Mouse (Mus musculus): ENCODE measurements around the gene Nudc. TPM values are rescaled to one million over a fixed set of nuclear protein-coding genes. Genes with fewer than 3 reads are reported as not detected.

The Nudc gene
- polyA plus RNA-seq, 1 experiment, result 51.9 TPM

DNA sequence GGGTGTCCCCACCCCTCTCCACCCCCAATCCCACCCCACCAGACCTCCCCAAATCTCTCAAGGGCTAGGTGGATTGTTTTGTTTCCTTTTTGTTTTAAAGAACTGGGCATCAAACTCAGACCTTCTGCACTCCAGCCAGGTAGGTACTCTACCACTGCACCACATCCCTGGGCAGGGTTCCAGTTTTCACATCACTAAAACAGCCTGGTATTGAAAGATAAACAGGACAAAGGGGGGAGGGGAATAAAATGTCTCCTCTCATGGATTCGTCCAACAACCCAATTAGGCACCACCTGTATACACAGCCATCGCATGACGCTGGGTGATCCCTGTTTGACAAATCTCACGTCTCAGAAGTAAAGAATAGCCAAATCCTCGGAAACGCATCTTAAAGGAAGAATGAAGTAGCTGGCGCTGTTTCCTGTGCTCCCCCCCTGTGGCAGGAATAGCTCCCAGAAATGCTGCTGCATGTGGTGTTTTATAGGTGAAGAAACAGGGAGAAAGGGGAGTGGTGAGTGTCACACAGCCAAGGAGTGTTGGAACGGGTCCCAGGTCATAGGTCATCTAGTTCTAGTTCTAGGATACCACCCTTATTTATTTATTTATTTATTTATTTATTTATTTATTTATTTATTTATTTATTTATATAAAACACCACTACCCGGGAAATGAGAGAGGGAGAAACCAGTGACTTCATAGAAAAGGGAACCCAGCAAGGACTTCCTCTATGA is 40.9 kb downstream of the Nudc start:
- 90% methylated on average over 9 of the region's 9 CpGs for WGBS
- peaks cover 38% of the 10 kb centered on the region for H3K4me1 ChIP-seq (replicated peaks; ENCODE audit: control insufficient read depth, insufficient read depth, low read length)
- no peak for TF ChIP-seq POLR2A (IDR thresholded peaks at IDR 0.05; ENCODE audit: control insufficient read depth, extremely low read depth, insufficient read depth, low read length, poor library complexity)
- TF ChIP-seq CTCF (IDR thresholded peaks at IDR 0.05; ENCODE audit: borderline replicate concordance, control insufficient read depth, extremely low read depth, insufficient read depth, low read length, poor library complexity), result no peak
- no peak overlapping the region for H3K27ac ChIP-seq (ENCODE audit: control insufficient read depth, insufficient read depth, low read length)
- no peaks in the 10 kb centered on the region for H3K36me3 ChIP-seq (ENCODE audit: control insufficient read depth, insufficient read depth, low read length)
- no peak overlapping the region for H3K4me3 ChIP-seq (ENCODE audit: control insufficient read depth, insufficient read depth, low read length)
- no peak for DNase-seq
- no peaks in the 10 kb centered on the region for H3K27me3 ChIP-seq (ENCODE audit: control insufficient read depth, insufficient read depth, low read length)

DNA sequence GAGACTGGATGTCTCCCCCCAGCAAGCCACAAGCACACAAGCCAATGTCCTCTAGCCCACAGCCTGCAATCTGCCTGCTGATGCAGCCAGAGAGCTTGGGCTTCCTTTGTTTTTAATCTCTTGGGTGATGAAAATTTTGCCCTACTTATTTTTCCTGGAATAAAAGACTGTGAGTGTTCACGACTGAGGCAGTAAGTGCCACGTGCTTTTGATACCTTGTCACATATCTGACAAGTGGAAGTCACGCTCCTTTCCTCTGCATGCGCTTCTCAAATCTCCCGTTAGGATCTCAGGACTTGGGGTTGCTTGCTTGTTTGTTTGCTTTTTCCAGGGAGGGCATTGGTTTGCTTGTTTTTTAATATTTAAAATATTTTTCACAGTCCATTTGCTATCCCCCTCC is 41.5 kb downstream of the Nudc start:
- TF ChIP-seq CTCF (IDR thresholded peaks at IDR 0.05; ENCODE audit: borderline replicate concordance, control insufficient read depth, extremely low read depth, insufficient read depth, low read length, poor library complexity) (no peak), POLR2A (IDR thresholded peaks at IDR 0.05; ENCODE audit: control insufficient read depth, extremely low read depth, insufficient read depth, low read length, poor library complexity) (no peak)
- Histone ChIP-seq H3K27ac (ENCODE audit: control insufficient read depth, insufficient read depth, low read length) (no peak overlapping the region), H3K4me3 (ENCODE audit: control insufficient read depth, insufficient read depth, low read length) (no peak overlapping the region), H3K4me1 (replicated peaks; ENCODE audit: control insufficient read depth, insufficient read depth, low read length) (peaks cover 38% of the 10 kb centered on the region), H3K36me3 (ENCODE audit: control insufficient read depth, insufficient read depth, low read length) (no peaks in the 10 kb centered on the region), H3K27me3 (ENCODE audit: control insufficient read depth, insufficient read depth, low read length) (no peaks in the 10 kb centered on the region)
- 70% methylated on average over 5 of the region's 5 CpGs for WGBS
- DNase-seq, result no peak

DNA sequence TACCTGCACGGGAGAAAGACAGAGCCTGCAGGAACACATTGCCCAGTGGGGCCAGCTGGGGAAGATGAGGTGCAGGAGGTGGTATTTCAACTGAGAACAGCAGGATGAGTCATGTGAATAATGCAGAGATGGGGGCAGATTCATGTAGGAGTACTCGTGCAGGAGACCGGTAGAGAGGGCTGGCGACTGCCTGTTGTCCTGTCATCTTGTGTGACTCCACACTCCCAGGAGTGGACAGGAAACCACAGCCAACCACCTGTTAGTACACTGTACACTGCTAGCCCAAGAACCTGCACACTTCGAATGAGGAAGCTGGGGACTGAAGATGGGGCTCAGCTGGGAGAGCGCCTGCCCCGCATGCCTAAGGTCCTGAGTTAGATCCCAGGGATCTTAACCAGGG is 44.3 kb downstream of the Nudc start:
- Histone ChIP-seq H3K27ac (ENCODE audit: control insufficient read depth, insufficient read depth, low read length) (no peak overlapping the region), H3K4me3 (ENCODE audit: control insufficient read depth, insufficient read depth, low read length) (no peak overlapping the region), H3K27me3 (ENCODE audit: control insufficient read depth, insufficient read depth, low read length) (peaks cover 18% of the 10 kb centered on the region), H3K4me1 (replicated peaks; ENCODE audit: control insufficient read depth, insufficient read depth, low read length) (peaks cover 38% of the 10 kb centered on the region), H3K36me3 (ENCODE audit: control insufficient read depth, insufficient read depth, low read length) (no peaks in the 10 kb centered on the region)
- WGBS, result 21% methylated on average over 7 of the region's 7 CpGs
- TF ChIP-seq CTCF (IDR thresholded peaks at IDR 0.05; ENCODE audit: borderline replicate concordance, control insufficient read depth, extremely low read depth, insufficient read depth, low read length, poor library complexity), result no peak
- no peak for TF ChIP-seq POLR2A (IDR thresholded peaks at IDR 0.05; ENCODE audit: control insufficient read depth, extremely low read depth, insufficient read depth, low read length, poor library complexity)
- DNase-seq, result no peak

DNA sequence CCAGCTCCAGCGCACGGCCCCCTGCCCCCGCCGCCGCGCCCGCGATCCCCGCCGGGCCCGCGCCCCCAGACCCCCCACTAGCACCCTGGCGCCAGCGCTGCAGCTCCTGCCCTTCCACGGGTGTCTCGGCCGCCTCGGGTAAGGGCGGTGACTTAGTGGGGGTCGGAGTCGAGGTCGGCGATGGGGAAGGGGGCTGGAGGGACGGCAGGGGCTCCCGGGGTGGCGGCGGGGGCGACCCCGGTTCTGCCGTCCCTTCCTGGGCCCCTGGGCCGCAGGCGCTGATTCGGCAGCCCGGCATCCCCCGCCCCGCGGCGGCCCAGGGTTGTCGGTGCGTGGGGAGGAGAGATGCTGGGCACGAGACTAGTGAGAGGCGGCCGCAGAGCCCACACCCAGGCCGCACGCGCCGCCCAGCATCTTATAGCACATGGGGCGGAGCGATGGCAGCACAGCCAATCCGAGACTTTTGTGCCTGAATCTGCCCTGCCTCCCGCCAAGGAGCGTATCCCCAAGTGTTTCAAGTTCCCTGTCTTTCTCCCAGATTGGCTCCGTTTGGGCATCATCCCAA is 47.6 kb downstream of the Nudc start, which contains the start of gene Trnp1:
Gene Trnp1 (minus strand): TSS at position 391 of the 565 bp plus-strand sequence.
- no peaks in the 10 kb centered on the region for H3K36me3 ChIP-seq (ENCODE audit: control insufficient read depth, insufficient read depth, low read length)
- TF ChIP-seq CTCF (IDR thresholded peaks at IDR 0.05; ENCODE audit: borderline replicate concordance, control insufficient read depth, extremely low read depth, insufficient read depth, low read length, poor library complexity) (no peak), POLR2A (IDR thresholded peaks at IDR 0.05; ENCODE audit: control insufficient read depth, extremely low read depth, insufficient read depth, low read length, poor library complexity) (no peak)
- peaks cover 28% of the 10 kb centered on the region for H3K4me1 ChIP-seq (replicated peaks; ENCODE audit: control insufficient read depth, insufficient read depth, low read length)
- peak; percentile 46 for DNase-seq
- peaks cover 21% of the 10 kb centered on the region for H3K27me3 ChIP-seq (ENCODE audit: control insufficient read depth, insufficient read depth, low read length)
- 1% methylated on average over 52 of the region's 53 CpGs for WGBS
- H3K4me3 ChIP-seq (ENCODE audit: control insufficient read depth, insufficient read depth, low read length), result peak within 1 kb of the TSS; percentile 40
- H3K27ac ChIP-seq (ENCODE audit: control insufficient read depth, insufficient read depth, low read length), result no peak within 1 kb of the TSS

DNA sequence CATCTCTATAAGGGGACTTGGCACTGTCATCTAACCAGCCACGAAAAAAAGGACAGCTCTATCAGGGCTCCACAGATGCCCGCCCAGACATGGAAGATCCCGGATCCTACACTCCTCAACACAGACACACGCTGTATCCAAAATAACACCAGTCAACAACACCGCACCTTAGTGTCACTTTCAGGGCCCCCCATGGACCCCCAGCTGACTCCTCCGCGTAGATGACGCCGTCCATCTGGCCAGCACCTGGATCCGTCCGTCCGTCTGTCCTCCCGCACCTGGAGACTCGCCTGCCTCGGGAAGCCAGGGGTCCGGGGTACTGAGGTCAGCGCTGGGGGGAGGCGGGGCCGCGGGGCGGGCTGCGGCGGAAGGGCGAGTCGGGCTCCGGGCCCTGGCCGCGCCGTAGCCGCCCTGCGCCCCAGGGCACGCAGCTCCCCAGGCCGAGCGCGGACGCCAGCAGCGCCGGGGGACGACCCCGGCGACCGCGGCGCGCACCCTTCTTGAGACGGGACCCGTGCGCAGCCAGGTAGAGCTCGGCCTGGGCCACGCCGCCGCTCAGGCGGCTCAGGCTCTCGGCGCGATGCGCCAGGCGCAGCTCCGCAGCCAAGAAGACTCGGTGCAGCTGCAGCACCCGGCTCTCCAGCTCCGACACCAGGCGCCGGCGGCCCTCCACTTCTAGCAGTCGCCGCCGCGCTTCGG is 48.2 kb downstream of the Nudc start:
- peak overlapping the region; percentile 40 for H3K4me3 ChIP-seq (ENCODE audit: control insufficient read depth, insufficient read depth, low read length)
- 3% methylated on average over 70 of the region's 70 CpGs for WGBS
- H3K27ac ChIP-seq (ENCODE audit: control insufficient read depth, insufficient read depth, low read length), result no peak overlapping the region
- H3K4me1 ChIP-seq (replicated peaks; ENCODE audit: control insufficient read depth, insufficient read depth, low read length), result peaks cover 28% of the 10 kb centered on the region
- no peaks in the 10 kb centered on the region for H3K36me3 ChIP-seq (ENCODE audit: control insufficient read depth, insufficient read depth, low read length)
- H3K27me3 ChIP-seq (ENCODE audit: control insufficient read depth, insufficient read depth, low read length), result peaks cover 21% of the 10 kb centered on the region
- no peak for TF ChIP-seq POLR2A (IDR thresholded peaks at IDR 0.05; ENCODE audit: control insufficient read depth, extremely low read depth, insufficient read depth, low read length, poor library complexity)
- TF ChIP-seq CTCF (IDR thresholded peaks at IDR 0.05; ENCODE audit: borderline replicate concordance, control insufficient read depth, extremely low read depth, insufficient read depth, low read length, poor library complexity), result no peak
- DNase-seq, result no peak

DNA sequence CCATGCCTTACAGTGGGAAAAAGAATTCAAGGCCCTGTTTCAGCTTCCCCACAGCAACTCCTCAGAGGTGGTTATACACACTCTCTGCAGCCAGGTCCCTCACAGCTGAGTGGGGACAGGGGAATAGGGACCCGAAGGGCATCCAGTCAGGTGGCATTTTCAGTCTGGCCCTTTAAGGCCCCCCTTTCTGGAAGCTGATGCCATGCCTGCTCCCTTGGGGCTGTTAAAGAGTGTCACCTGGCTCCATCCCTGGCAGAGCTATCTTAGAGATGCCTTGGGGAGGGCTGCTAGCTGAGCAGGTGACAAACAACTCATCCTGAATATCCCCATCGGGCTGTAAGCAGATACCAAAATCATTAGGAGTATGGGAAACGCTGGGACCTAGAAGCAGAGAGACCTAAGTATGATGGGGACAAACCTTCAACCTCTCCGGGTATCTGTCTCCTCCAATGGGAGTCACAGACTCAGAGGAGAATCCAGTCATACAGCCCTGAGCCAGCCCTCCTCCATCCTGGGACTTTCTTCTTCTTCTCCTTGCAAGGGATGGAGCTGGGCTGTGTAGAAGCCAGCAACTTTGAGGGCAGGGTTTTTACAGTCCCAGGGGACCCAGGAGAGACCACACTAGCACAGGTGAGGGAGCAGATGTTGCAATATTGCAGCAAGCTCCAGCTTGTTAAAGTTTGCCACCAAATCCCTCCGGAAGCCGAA is 48.9 kb downstream of the Nudc start:
- peaks cover 28% of the 10 kb centered on the region for H3K4me1 ChIP-seq (replicated peaks; ENCODE audit: control insufficient read depth, insufficient read depth, low read length)
- peaks cover 21% of the 10 kb centered on the region for H3K27me3 ChIP-seq (ENCODE audit: control insufficient read depth, insufficient read depth, low read length)
- no peak overlapping the region for H3K27ac ChIP-seq (ENCODE audit: control insufficient read depth, insufficient read depth, low read length)
- TF ChIP-seq POLR2A (IDR thresholded peaks at IDR 0.05; ENCODE audit: control insufficient read depth, extremely low read depth, insufficient read depth, low read length, poor library complexity) (no peak), CTCF (IDR thresholded peaks at IDR 0.05; ENCODE audit: borderline replicate concordance, control insufficient read depth, extremely low read depth, insufficient read depth, low read length, poor library complexity) (no peak)
- WGBS, result 38% methylated on average over 6 of the region's 6 CpGs
- no peak overlapping the region for H3K4me3 ChIP-seq (ENCODE audit: control insufficient read depth, insufficient read depth, low read length)
- no peaks in the 10 kb centered on the region for H3K36me3 ChIP-seq (ENCODE audit: control insufficient read depth, insufficient read depth, low read length)
- DNase-seq, result no peak

Measured in thymus, adult 2 months (tissue).